Mouse (Mus musculus) embryonic facial prominence, embryonic 14.5 days (tissue): ENCODE measurements around the gene Msmp. TPM values are rescaled to one million over a fixed set of nuclear protein-coding genes. Genes with fewer than 3 reads are reported as not detected.

ENCODE experiments used
- ATAC-seq: fragments of 200-750 bp; cut with Nextera tagmentation; 2 replicates; pipeline ENCODE4 v1.8.0; 2017; ENCODE audit warnings: low read depth, moderate number of reproducible peaks, moderate TSS enrichment
- DNase-seq: peaks from one replicate; pipeline ENCODE4 v3.0.0-alpha.2; 2015; ENCODE audit warnings: low spot score
- H3K27ac ChIP-seq: fragments of 300-500 bp; sonication (generic); replicated peaks from 2 replicates; pipeline ENCODE4 v1.5.1; 2014; ENCODE audit warnings: low read depth, mild to moderate bottlenecking, low read length, moderate library complexity
- H3K27me3 ChIP-seq: fragments of 300-500 bp; sonication (generic); replicated peaks from 2 replicates; pipeline ENCODE4 v1.6.1; 2014; ENCODE audit warnings: low read length; ENCODE audit not compliant: control insufficient read depth, insufficient read depth
- H3K36me3 ChIP-seq: fragments of 300-500 bp; sonication (generic); 2 replicates; pipeline ENCODE4 v1.6.1; 2014; ENCODE audit warnings: low read length, mixed read lengths; ENCODE audit not compliant: control insufficient read depth, insufficient read depth
- H3K4me1 ChIP-seq: fragments of 300-500 bp; sonication (generic); 2 replicates; pipeline ENCODE4 v1.6.1; 2014; ENCODE audit warnings: antibody characterized with exemption, low read length; ENCODE audit not compliant: control insufficient read depth, insufficient read depth
- H3K4me2 ChIP-seq: fragments of 300-500 bp; sonication (generic); 2 replicates; pipeline ENCODE4 v1.6.1; 2014; ENCODE audit warnings: low read depth, mild to moderate bottlenecking, low read length, moderate library complexity, mixed read lengths
- H3K4me3 ChIP-seq: fragments of 300-500 bp; sonication (generic); 2 replicates; pipeline ENCODE4 v1.5.1; 2014; ENCODE audit warnings: low read depth, mild to moderate bottlenecking, low read length
- H3K9ac ChIP-seq: fragments of 300-500 bp; sonication (generic); 2 replicates; pipeline ENCODE4 v1.6.1; 2014; ENCODE audit warnings: low read depth, mild to moderate bottlenecking, low read length, moderate library complexity, mixed read lengths
- H3K9me3 ChIP-seq: fragments of 300-500 bp; sonication (generic); 2 replicates; pipeline ENCODE4 v1.6.1; 2016; ENCODE audit warnings: low read length; ENCODE audit not compliant: control insufficient read depth
- WGBS: fragments of 180-500 bp; shearing (Covaris S2); extraction: QIAGEN DNeasy Blood & Tissue Kit; methylation state at CpG from one replicate; pipeline ENCODE4 v1.1.7; 2014; 5-methylcytosine and 5-hydroxymethylcytosine counted together
- polyA plus RNA-seq: library from polyadenylated mRNA; unstranded; fragments of >200 nt; fragmentation: Nextera tagmentation; extraction: Ambion mirVana; gene quantifications from 2 replicates; pipeline ENCODE4 v1.2.1, GENCODE M21; 2014

Gene Msmp
- polyA plus RNA-seq, result 1.3 and 1.5 TPM in 2 replicates

GRCm38 (mm10) chr4:43584444-43585416, at the start of gene Msmp:
Gene Msmp, minus strand, starts transcription at chr4:43584494.
- ATAC-seq (no peak), DNase-seq (no peak)
- H3K36me3 ChIP-seq, result peaks cover 41% of the 10 kb centered on the region
- no peak within 1 kb of the TSS for H3K27ac ChIP-seq
- no peak within 1 kb of the TSS for H3K9ac ChIP-seq
- H3K4me3 ChIP-seq, result no peak within 1 kb of the TSS
- H3K9me3 ChIP-seq, result no peaks in the 10 kb centered on the region
- H3K4me2 ChIP-seq, result no peak within 1 kb of the TSS
- no peaks in the 10 kb centered on the region for H3K27me3 ChIP-seq
- 58% methylated on average over 12 of the region's 12 CpGs for WGBS
- H3K4me1 ChIP-seq, result 0 out of 2 replicates have a peak, but pooled peaks cover 3% of the 10 kb centered on the region

- Histone ChIP-seq H3K9ac (no peak overlapping the region), H3K4me2 (peak overlapping the region; percentile 89), H3K4me1 (peaks cover 31% of the 10 kb centered on the region), H3K27ac (no peak overlapping the region), H3K27me3 (no peaks in the 10 kb centered on the region), H3K4me3 (no peak overlapping the region), H3K36me3 (no peaks in the 10 kb centered on the region), H3K9me3 (no peaks in the 10 kb centered on the region)
- 98% methylated on average over 2 of the region's 2 CpGs for WGBS
- ATAC-seq (no peak), DNase-seq (no peak)
Observed at GRCm38 (mm10) chr4:43633736-43634135, 49.4 kb upstream of the Msmp start.

GRCm38 (mm10) chr4:43633296-43633695, 49.0 kb upstream of the Msmp start:
- ATAC-seq (no peak), DNase-seq (no peak)
- Histone ChIP-seq H3K4me1 (peaks cover 31% of the 10 kb centered on the region), H3K4me3 (no peak overlapping the region), H3K9ac (no peak overlapping the region), H3K27me3 (no peaks in the 10 kb centered on the region), H3K4me2 (peak overlapping the region; percentile 89), H3K36me3 (no peaks in the 10 kb centered on the region), H3K9me3 (no peaks in the 10 kb centered on the region), H3K27ac (no peak overlapping the region)
- 78% methylated on average over 7 of the region's 8 CpGs for WGBS

GRCm38 (mm10) chr4:43631956-43632920, 47.9 kb upstream of the Msmp start:
- H3K4me1 ChIP-seq, result peaks cover 31% of the 10 kb centered on the region
- H3K27me3 ChIP-seq, result no peaks in the 10 kb centered on the region
- H3K4me3 ChIP-seq, result peak overlapping the region; percentile 73
- H3K9me3 ChIP-seq, result no peaks in the 10 kb centered on the region
- no peak for ATAC-seq
- no peaks in the 10 kb centered on the region for H3K36me3 ChIP-seq
- no peak for DNase-seq
- H3K4me2 ChIP-seq, result peak overlapping the region; percentile 89
- H3K27ac ChIP-seq, result peak overlapping the region; percentile 87
- WGBS, result 42% methylated on average over 41 of the region's 42 CpGs
- H3K9ac ChIP-seq, result peak overlapping the region; percentile 95

- DNase-seq (peak; percentile 44), ATAC-seq (peak; percentile 54)
- Histone ChIP-seq H3K27ac (peak within 1 kb of the TSS; percentile 87), H3K4me2 (peak within 1 kb of the TSS; percentile 89), H3K36me3 (no peaks in the 10 kb centered on the region), H3K9me3 (peaks cover 3% of the 10 kb centered on the region; the same call in 1 of the 2 replicates), H3K4me3 (peak within 1 kb of the TSS; percentile 73), H3K4me1 (peaks cover 31% of the 10 kb centered on the region), H3K27me3 (no peaks in the 10 kb centered on the region), H3K9ac (peak within 1 kb of the TSS; percentile 95)
- WGBS, result 4% methylated on average over 12 of the region's 70 CpGs
Observed at GRCm38 (mm10) chr4:43631046-43631955, 47.0 kb upstream of the Msmp start, which contains the start of gene Npr2. Gene Npr2, plus strand, starts transcription at chr4:43631935.

GRCm38 (mm10) chr4:43630671-43631045, 46.4 kb upstream of the Msmp start:
- WGBS, result 25% methylated on average over 5 of the region's 5 CpGs
- H3K27ac ChIP-seq, result peak overlapping the region; percentile 87
- H3K9ac ChIP-seq, result peak overlapping the region; percentile 95; the same call in 1 of the 2 replicates

GRCm38 (mm10) chr4:43630030-43630581, 45.8 kb upstream of the Msmp start:
- Histone ChIP-seq H3K27me3 (no peaks in the 10 kb centered on the region), H3K9ac (no peak overlapping the region), H3K4me3 (no peak overlapping the region), H3K4me1 (peaks cover 31% of the 10 kb centered on the region), H3K36me3 (no peaks in the 10 kb centered on the region), H3K4me2 (peak overlapping the region; percentile 89), H3K9me3 (peaks cover 15% of the 10 kb centered on the region), H3K27ac (peak overlapping the region; percentile 87; the same call in 1 of the 2 replicates)
- WGBS, result 3% methylated on average over 5 of the region's 5 CpGs
- DNase-seq (peak; percentile 94), ATAC-seq (peak; percentile 69)

More at GRCm38 (mm10) chr4:43630671-43631045, 46.4 kb upstream of the Msmp start:
- Histone ChIP-seq H3K4me3 (peak overlapping the region; percentile 73), H3K36me3 (no peaks in the 10 kb centered on the region), H3K9me3 (peaks cover 10% of the 10 kb centered on the region), H3K4me1 (peaks cover 31% of the 10 kb centered on the region), H3K4me2 (peak overlapping the region; percentile 89), H3K27me3 (no peaks in the 10 kb centered on the region)
- ATAC-seq, result 0 out of 2 replicates have a peak, but pooled peaks have one; percentile 3
- no peak for DNase-seq
